Mouse (Mus musculus) limb, embryonic 15.5 days (tissue): ENCODE measurements around the gene Mfsd9. TPM values are rescaled to one million over a fixed set of nuclear protein-coding genes. Genes with fewer than 3 reads are reported as not detected.

Experiments used
- ATAC-seq: fragments of 200-750 bp; cut with Nextera tagmentation; 2 replicates; pipeline ENCODE4 v1.8.0; 2017; ENCODE audit warnings: low read depth, moderate TSS enrichment; ENCODE audit not compliant: insufficient number of reproducible peaks, low FRiP score, low TSS enrichment
- H3K27ac ChIP-seq: fragments of 300-500 bp; sonication (generic); 2 replicates; pipeline ENCODE4 v1.5.1; 2015; ENCODE audit warnings: moderate library complexity, mild to moderate bottlenecking, inconsistent platforms
- H3K27me3 ChIP-seq: fragments of 300-500 bp; sonication (generic); 2 replicates; pipeline ENCODE4 v1.6.1; 2015; ENCODE audit warnings: inconsistent platforms
- H3K36me3 ChIP-seq: fragments of 300-500 bp; sonication (generic); 2 replicates; pipeline ENCODE4 v1.6.1; 2015; ENCODE audit warnings: inconsistent platforms
- H3K4me1 ChIP-seq: fragments of 300-500 bp; sonication (generic); 2 replicates; pipeline ENCODE4 v1.6.1; 2015; ENCODE audit warnings: inconsistent platforms
- H3K4me2 ChIP-seq: fragments of 300-500 bp; sonication (generic); 2 replicates; pipeline ENCODE4 v1.6.1; 2015; ENCODE audit warnings: mild to moderate bottlenecking, inconsistent platforms
- H3K4me3 ChIP-seq: fragments of 300-500 bp; sonication (generic); 2 replicates; pipeline ENCODE4 v1.5.1; 2015; ENCODE audit warnings: mild to moderate bottlenecking, inconsistent platforms
- H3K9ac ChIP-seq: fragments of 300-500 bp; sonication (generic); 2 replicates; pipeline ENCODE4 v1.6.1; 2015; ENCODE audit warnings: inconsistent platforms
- H3K9me3 ChIP-seq: fragments of 300-500 bp; sonication (generic); 2 replicates; pipeline ENCODE4 v1.6.1; 2016; ENCODE audit warnings: inconsistent platforms
- WGBS: fragments of 180-500 bp; shearing (Covaris S2); methylation state at CpG from one replicate; pipeline ENCODE4 v1.1.7; 2015; 5-methylcytosine and 5-hydroxymethylcytosine counted together
- polyA plus RNA-seq: library from polyadenylated mRNA; unstranded; fragments of >200 nt; fragmentation: Nextera tagmentation; extraction: Ambion mirVana; gene quantifications from 2 replicates; pipeline ENCODE4 v1.2.1, GENCODE M21; 2015

Gene Mfsd9
- polyA plus RNA-seq, 1 experiment from 2014 or later: 3.9 TPM

GRCm38 (mm10) chr1:40776102-40776501 lies 14.4 kb downstream of the Mfsd9 start:
- H3K27me3 ChIP-seq: no peaks in the 10 kb centered on the region
- no peak for ATAC-seq
- no peak overlapping the region for H3K9ac ChIP-seq
- H3K36me3 ChIP-seq: peaks cover 34% of the 10 kb centered on the region
- H3K4me3 ChIP-seq: no peak overlapping the region
- H3K4me2 ChIP-seq: no peak overlapping the region
- no peak overlapping the region for H3K27ac ChIP-seq
- H3K9me3 ChIP-seq: 0 out of 2 replicates have a peak, but pooled peaks cover 12% of the 10 kb centered on the region
- 74% methylated on average over 2 of the region's 2 CpGs for WGBS
- H3K4me1 ChIP-seq: no peaks in the 10 kb centered on the region

DNA sequence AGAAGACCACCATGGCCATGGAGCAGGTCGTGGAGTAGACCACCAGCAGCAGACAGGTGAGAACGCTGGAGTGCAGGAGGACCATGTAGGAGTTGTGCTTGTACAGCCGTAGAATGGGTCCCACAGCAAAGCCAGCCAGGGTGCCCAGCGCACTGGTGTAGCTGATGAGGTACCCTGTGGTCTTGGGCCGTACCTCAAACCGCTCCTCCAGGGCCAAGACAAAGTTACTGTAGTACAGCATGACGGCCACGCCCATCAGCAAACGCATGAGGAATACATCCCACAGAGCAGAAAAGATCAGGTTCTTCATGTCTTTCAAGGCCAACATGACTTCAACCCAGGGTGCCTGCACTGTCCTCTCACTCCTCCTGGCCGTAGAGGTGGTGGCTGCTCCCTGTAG lies 16.4 kb downstream of the Mfsd9 start:
- Histone ChIP-seq H3K4me3 (no peak overlapping the region), H3K4me2 (no peak overlapping the region), H3K27ac (no peak overlapping the region), H3K4me1 (no peaks in the 10 kb centered on the region), H3K9ac (no peak overlapping the region), H3K36me3 (peaks cover 20% of the 10 kb centered on the region), H3K9me3 (0 out of 2 replicates have a peak, but pooled peaks cover 4% of the 10 kb centered on the region), H3K27me3 (no peaks in the 10 kb centered on the region)
- no peak for ATAC-seq
- 95% methylated on average over 10 of the region's 10 CpGs for WGBS

- Histone ChIP-seq H3K36me3 (peaks cover 14% of the 10 kb centered on the region), H3K27ac (no peak overlapping the region), H3K9me3 (no peaks in the 10 kb centered on the region), H3K27me3 (no peaks in the 10 kb centered on the region), H3K9ac (no peak overlapping the region), H3K4me1 (no peaks in the 10 kb centered on the region), H3K4me3 (no peak overlapping the region), H3K4me2 (no peak overlapping the region)
- no peak for ATAC-seq
- 88% methylated on average over 5 of the region's 5 CpGs for WGBS
Observed at GRCm38 (mm10) chr1:40773234-40773633, 17.3 kb downstream of the Mfsd9 start.

- no peak overlapping the region for H3K9ac ChIP-seq
- no peak overlapping the region for H3K4me2 ChIP-seq
- H3K4me3 ChIP-seq: no peak overlapping the region
- no peak overlapping the region for H3K27ac ChIP-seq
- ATAC-seq: no peak
- WGBS: 89% methylated on average over 7 of the region's 7 CpGs
- H3K36me3 ChIP-seq: peaks cover 14% of the 10 kb centered on the region
- no peaks in the 10 kb centered on the region for H3K27me3 ChIP-seq
- no peaks in the 10 kb centered on the region for H3K9me3 ChIP-seq
- H3K4me1 ChIP-seq: no peaks in the 10 kb centered on the region
Observed at GRCm38 (mm10) chr1:40771196-40771970, 19.1 kb downstream of the Mfsd9 start.

GRCm38 (mm10) chr1:40769331-40769894 lies 21.1 kb downstream of the Mfsd9 start:
- no peak for ATAC-seq
- Histone ChIP-seq H3K36me3 (peaks cover 13% of the 10 kb centered on the region), H3K4me1 (no peaks in the 10 kb centered on the region), H3K9ac (no peak overlapping the region), H3K9me3 (no peaks in the 10 kb centered on the region), H3K27ac (no peak overlapping the region), H3K4me2 (no peak overlapping the region), H3K27me3 (no peaks in the 10 kb centered on the region), H3K4me3 (no peak overlapping the region)
- WGBS: 62% methylated on average over 4 of the region's 4 CpGs

DNA sequence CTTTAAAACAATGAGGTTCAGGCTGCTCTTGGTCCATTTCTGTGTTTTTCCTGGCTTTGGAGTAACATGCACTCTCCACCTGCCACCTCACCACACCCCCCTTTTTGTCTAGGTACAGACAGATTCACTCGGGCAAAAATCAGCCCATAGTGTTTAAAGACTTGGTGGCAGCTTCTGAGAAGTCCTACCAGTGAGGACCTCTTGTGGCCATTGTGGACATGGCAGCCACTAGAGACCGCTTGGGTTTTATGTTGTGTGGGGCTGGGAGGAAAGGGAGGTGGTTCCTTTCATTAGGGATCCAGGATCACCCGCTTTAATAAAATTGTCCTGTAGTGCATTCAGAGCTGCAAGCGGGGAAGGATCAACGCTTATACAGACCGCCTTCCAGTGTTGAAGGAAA lies 21.9 kb downstream of the Mfsd9 start:
- H3K27ac ChIP-seq: no peak overlapping the region
- no peaks in the 10 kb centered on the region for H3K9me3 ChIP-seq
- H3K27me3 ChIP-seq: no peaks in the 10 kb centered on the region
- peaks cover 6% of the 10 kb centered on the region; the same call in 1 of the 2 replicates for H3K36me3 ChIP-seq
- H3K4me3 ChIP-seq: no peak overlapping the region
- H3K4me1 ChIP-seq: no peaks in the 10 kb centered on the region
- no peak overlapping the region for H3K9ac ChIP-seq
- no peak for ATAC-seq
- 37% methylated on average over 6 of the region's 6 CpGs for WGBS
- H3K4me2 ChIP-seq: no peak overlapping the region

- no peak for ATAC-seq
- Histone ChIP-seq H3K4me3 (no peak overlapping the region), H3K9me3 (no peaks in the 10 kb centered on the region), H3K9ac (no peak overlapping the region), H3K36me3 (no peaks in the 10 kb centered on the region), H3K27me3 (no peaks in the 10 kb centered on the region), H3K4me1 (no peaks in the 10 kb centered on the region), H3K27ac (no peak overlapping the region), H3K4me2 (no peak overlapping the region)
- 85% methylated on average over 18 of the region's 18 CpGs for WGBS
Observed at GRCm38 (mm10) chr1:40767588-40767987, 22.9 kb downstream of the Mfsd9 start.

DNA sequence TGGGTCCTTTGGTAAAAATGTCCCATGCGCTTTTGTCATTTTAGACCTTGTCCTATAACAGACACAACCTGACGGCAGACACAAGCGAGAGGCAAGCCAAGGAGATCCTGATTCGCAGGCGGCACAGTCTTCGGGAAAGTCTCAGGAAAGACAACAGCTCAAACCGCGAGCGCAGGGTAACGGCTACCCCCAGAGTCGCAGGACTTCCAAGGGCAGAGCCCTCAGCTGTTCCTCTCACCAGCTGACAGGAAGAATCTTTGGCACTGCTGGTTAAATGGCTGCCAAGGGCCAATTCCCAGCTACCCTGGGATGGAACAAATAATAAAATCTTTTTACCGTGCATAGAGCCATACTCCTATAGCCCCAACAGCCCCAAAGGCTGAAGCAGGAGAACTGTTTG lies 25.0 kb downstream of the Mfsd9 start:
- Histone ChIP-seq H3K4me1 (no peaks in the 10 kb centered on the region), H3K27me3 (no peaks in the 10 kb centered on the region), H3K36me3 (no peaks in the 10 kb centered on the region), H3K9ac (no peak overlapping the region), H3K4me3 (no peak overlapping the region), H3K9me3 (no peaks in the 10 kb centered on the region), H3K27ac (no peak overlapping the region), H3K4me2 (no peak overlapping the region)
- WGBS: 73% methylated on average over 12 of the region's 12 CpGs
- ATAC-seq: no peak

DNA sequence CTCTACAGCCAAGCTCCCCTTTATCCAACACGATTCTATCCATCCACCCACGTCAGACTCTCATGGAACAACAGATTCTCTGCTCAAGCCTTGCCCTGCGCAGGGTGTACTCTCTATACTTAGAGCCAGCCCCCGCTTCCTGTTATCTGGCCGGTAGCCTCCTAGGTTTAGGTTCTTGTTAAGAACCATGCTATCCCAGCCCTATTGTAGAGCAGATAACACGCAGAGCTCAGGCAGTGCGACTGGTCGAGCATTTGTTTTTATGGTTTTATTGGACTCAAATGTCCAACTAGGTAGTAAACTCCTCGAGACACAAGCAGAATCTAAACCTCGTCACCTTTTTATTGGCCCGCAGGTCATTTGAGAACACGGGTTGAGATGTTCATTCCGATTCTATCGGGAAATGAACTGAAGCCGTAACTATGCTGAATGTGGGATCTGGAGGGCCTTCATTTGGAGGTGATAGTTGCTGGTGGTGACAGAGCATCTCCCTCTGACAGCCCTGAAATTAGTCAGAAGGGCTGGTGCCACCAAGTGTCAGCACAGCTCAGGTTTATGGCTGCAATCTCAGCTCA lies 25.7 kb downstream of the Mfsd9 start:
- H3K4me2 ChIP-seq: no peak overlapping the region
- no peak overlapping the region for H3K27ac ChIP-seq
- 42% methylated on average over 15 of the region's 15 CpGs for WGBS
- no peaks in the 10 kb centered on the region for H3K27me3 ChIP-seq
- H3K9ac ChIP-seq: no peak overlapping the region
- H3K4me3 ChIP-seq: no peak overlapping the region
- no peaks in the 10 kb centered on the region for H3K4me1 ChIP-seq
- no peak for ATAC-seq
- H3K36me3 ChIP-seq: no peaks in the 10 kb centered on the region
- no peaks in the 10 kb centered on the region for H3K9me3 ChIP-seq

DNA sequence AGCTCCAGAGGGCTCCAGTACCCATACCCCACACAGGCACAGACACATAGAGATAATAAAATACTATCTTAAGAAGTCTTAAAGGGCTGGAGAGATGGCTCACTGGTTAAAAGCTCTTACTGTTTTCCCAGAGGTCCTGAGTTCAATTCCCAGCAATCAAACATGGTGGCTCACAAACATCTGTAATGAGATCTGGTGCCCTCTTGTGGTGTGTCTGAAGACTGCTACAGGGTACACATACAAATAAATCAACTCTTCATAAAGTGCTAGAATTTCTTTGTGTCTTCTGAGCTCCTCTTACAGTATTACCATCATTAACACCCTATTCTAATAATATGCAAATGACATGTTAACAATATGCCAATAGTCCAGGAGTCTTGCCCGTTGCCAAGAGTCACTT lies 26.4 kb downstream of the Mfsd9 start:
- Histone ChIP-seq H3K4me3 (no peak overlapping the region), H3K27me3 (no peaks in the 10 kb centered on the region), H3K36me3 (no peaks in the 10 kb centered on the region), H3K4me2 (no peak overlapping the region), H3K9me3 (no peaks in the 10 kb centered on the region), H3K4me1 (no peaks in the 10 kb centered on the region), H3K27ac (no peak overlapping the region), H3K9ac (no peak overlapping the region)
- WGBS: 95% methylated on average over 1 of the region's 1 CpGs
- ATAC-seq: no peak

DNA sequence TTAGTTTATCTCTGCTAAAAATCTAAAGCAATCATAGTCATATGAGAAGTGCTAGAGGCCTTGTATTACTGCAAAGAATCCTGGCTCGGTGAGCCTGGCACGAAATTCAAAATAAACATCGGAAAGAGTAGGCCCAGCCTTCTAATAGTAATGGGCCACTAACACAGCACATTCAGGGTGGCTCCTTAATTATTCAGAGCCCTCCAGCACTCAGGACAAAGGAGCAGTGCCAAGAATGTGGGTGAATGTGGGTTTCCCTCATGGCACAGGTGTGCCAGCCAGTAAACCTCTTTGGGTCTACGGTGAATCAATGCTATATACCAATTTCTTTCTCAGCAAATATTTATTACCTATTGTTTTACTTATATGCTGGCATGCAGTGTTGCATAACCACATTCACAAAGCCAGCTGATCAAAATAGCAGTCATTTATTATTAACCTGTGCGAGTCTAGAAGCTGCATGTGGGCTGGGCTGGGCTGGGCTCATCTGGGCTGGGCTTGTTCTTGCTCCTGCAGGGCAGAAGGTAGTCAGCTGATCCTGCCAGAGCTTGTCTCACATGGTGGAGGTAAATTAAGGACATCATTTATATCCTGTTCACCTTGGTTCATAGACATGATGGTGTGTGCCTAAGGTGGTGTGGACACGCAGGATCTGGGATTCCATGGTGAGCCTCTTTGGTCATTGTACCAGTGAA lies 30.6 kb downstream of the Mfsd9 start:
- Histone ChIP-seq H3K4me2 (no peak overlapping the region), H3K9ac (no peak overlapping the region), H3K4me1 (no peaks in the 10 kb centered on the region), H3K27ac (no peak overlapping the region), H3K27me3 (no peaks in the 10 kb centered on the region), H3K4me3 (no peak overlapping the region), H3K36me3 (no peaks in the 10 kb centered on the region), H3K9me3 (no peaks in the 10 kb centered on the region)
- ATAC-seq: no peak
- 63% methylated on average over 6 of the region's 6 CpGs for WGBS

- Histone ChIP-seq H3K9ac (no peak overlapping the region), H3K4me2 (no peak overlapping the region), H3K4me1 (no peaks in the 10 kb centered on the region), H3K27ac (no peak overlapping the region), H3K4me3 (no peak overlapping the region), H3K9me3 (no peaks in the 10 kb centered on the region), H3K36me3 (no peaks in the 10 kb centered on the region), H3K27me3 (no peaks in the 10 kb centered on the region)
- no peak for ATAC-seq
- WGBS: 68% methylated on average over 5 of the region's 5 CpGs
Observed at GRCm38 (mm10) chr1:40746089-40746488, 44.4 kb downstream of the Mfsd9 start.
